Mouse (Mus musculus) neural tube, embryonic 14.5 days (tissue): ENCODE results near the gene Ahdc1. TPM values are rescaled to one million over a fixed set of nuclear protein-coding genes. Genes with fewer than 3 reads are reported as not detected.
A peak's percentile ranks its signal among the peaks of the same experiment; 100 is the strongest.

ENCODE experiments used
- ATAC-seq: fragments of 200-750 bp; cut with Nextera tagmentation; 2 replicates; pipeline ENCODE4 v1.8.0; 2017; ENCODE audit warnings: low read depth, mild to moderate bottlenecking, moderate TSS enrichment, moderate library complexity
- H3K27ac ChIP-seq: fragments of 300-500 bp; sonication (generic); 2 replicates; pipeline ENCODE4 v1.5.1; 2014; ENCODE audit warnings: low read depth, mild to moderate bottlenecking, control low read depth, low read length, moderate library complexity, mixed read lengths
- H3K27me3 ChIP-seq: fragments of 300-500 bp; sonication (generic); 2 replicates; pipeline ENCODE4 v1.6.1; 2014; ENCODE audit warnings: low read length; ENCODE audit not compliant: control insufficient read depth, insufficient read depth
- H3K36me3 ChIP-seq: fragments of 300-500 bp; sonication (generic); 2 replicates; pipeline ENCODE4 v1.6.1; 2014; ENCODE audit warnings: low read length, mixed read lengths; ENCODE audit not compliant: control insufficient read depth, insufficient read depth
- H3K4me1 ChIP-seq: fragments of 300-500 bp; sonication (generic); 2 replicates; pipeline ENCODE4 v1.6.1; 2014; ENCODE audit warnings: low read length; ENCODE audit not compliant: control insufficient read depth, insufficient read depth
- H3K4me2 ChIP-seq: fragments of 300-500 bp; sonication (generic); 2 replicates; pipeline ENCODE4 v1.6.1; 2014; ENCODE audit warnings: mild to moderate bottlenecking, low read depth, low read length, control low read depth
- H3K4me3 ChIP-seq: fragments of 300-500 bp; sonication (generic); 2 replicates; pipeline ENCODE4 v1.5.1; 2014; ENCODE audit warnings: low read depth, low read length, control low read depth, mixed read lengths
- H3K9ac ChIP-seq: fragments of 300-500 bp; sonication (generic); replicated peaks from 2 replicates; pipeline ENCODE4 v1.6.1; 2014; ENCODE audit warnings: low read depth, mild to moderate bottlenecking, control low read depth, low read length, mixed read lengths
- H3K9me3 ChIP-seq: fragments of 300-500 bp; sonication (generic); 2 replicates; pipeline ENCODE4 v1.6.1; 2016; ENCODE audit warnings: low read length; ENCODE audit not compliant: control insufficient read depth
- WGBS: fragments of 180-500 bp; shearing (Covaris S2); extraction: QIAGEN DNeasy Blood & Tissue Kit; methylation state at CpG from one replicate; pipeline ENCODE4 v1.1.7; 2014; 5-methylcytosine and 5-hydroxymethylcytosine counted together
- polyA plus RNA-seq: library from polyadenylated mRNA; unstranded; fragments of >200 nt; fragmentation: Nextera tagmentation; extraction: Ambion mirVana; gene quantifications from 2 replicates; pipeline ENCODE4 v1.2.1, GENCODE M21; 2014

The Ahdc1 gene
- polyA plus RNA-seq, 1 experiment from 2014 or later, result 13.1 TPM

- Histone ChIP-seq H3K9ac (peak overlapping the region; percentile 99), H3K36me3 (no peaks in the 10 kb centered on the region), H3K4me3 (peak overlapping the region; percentile 99), H3K4me1 (peaks cover 38% of the 10 kb centered on the region), H3K4me2 (peak overlapping the region; percentile 92), H3K27me3 (no peaks in the 10 kb centered on the region), H3K27ac (no peak overlapping the region), H3K9me3 (no peaks in the 10 kb centered on the region)
- no peak for ATAC-seq
- 22% methylated on average over 5 of the region's 5 CpGs for WGBS
Measured at GRCm38 (mm10) chr4:133014088-133014487, 3.0 kb downstream of the Ahdc1 start.

DNA sequence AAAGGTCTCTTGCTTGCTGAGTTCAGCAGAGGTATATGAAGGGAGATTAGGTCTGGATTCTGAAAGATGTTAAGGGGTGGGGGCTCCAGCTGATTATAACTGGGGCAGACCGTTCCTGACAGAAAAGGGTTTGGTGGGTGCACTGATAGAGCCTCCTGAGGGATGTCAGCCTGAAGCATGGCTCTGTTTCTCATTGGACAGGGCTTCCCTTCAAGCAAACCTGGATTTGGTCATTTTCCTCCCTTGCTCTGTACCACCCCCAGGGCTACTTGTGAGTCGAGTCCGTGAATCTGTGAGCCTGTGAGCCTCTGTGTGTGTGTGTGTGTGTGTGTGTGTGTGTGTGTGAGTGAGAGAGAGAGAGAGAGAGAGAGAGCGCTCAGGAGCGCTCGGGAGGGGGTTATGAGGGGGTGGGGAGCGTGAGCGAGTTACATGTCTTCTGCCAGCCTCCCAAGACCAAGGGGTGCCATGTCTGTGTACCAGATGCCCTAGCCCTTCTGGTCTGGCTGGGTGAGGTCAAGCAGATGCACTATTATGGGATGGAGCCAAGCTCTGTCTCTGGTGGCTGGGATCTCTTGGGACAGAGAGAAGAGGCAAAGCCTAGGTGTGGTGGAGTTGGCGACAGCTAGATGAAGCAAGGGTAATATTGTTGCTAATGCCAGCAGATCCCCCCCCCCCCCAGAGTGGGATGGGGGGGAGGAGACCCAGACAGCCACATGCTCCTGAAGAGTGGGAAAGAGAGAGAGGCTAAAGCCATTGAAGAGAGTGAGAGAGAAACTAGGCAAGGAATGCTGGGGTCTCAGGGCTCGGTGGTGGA is 4.0 kb downstream of the Ahdc1 start:
- Histone ChIP-seq H3K4me1 (peaks cover 40% of the 10 kb centered on the region), H3K9ac (0 out of 2 replicates have a peak overlapping the region, but pooled peaks have one; percentile 3)
- 25% methylated on average over 10 of the region's 10 CpGs for WGBS

DNA sequence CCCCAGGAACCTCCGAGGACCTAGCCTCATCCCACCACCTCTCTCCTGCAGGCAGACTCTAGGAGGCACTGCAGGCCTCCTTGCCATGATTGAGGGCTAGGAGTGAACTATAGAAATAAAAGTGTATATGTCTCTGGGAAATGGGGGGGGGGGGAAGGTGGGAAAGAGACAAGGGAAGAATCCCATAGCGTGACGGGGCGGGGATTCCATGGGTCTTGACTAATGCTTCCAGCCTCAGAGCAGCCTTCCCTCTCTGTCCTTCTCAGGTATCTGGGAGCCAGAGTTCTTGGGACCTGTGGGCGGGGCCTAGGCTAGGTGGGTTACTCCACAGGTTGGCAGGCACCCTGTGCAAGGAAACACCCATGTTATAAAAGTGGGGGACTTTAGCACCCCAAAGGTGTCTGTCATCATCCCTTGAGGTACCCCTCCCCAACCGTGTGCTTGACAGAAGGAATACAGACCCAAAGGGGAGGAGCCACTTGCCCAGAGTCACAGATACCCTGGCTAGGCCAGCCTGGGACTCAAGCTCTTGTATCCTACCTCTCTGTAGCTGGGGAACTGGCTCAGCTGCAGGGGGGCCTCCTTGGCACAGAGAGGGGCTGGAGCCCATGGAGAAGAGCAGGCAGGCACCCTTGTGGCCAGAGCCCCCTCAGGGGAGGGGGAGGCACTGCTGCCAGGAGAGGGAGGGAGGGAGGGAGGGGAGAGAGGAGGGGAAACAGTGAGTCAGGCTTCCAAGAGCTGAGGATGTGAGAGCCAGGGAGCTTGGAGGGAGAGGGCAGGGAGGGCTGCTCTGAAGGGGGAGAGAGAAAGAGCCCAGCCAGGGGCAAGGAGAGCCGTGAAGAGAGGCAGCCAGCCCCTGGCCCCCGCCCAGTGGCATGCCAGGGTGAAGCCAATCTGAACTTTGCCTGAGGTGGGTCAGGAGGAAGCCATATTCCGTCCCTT is 4.9 kb downstream of the Ahdc1 start:
- Histone ChIP-seq H3K4me1 (peaks cover 49% of the 10 kb centered on the region), H3K9me3 (no peaks in the 10 kb centered on the region), H3K4me3 (no peak overlapping the region), H3K27ac (no peak overlapping the region), H3K36me3 (no peaks in the 10 kb centered on the region), H3K4me2 (peak overlapping the region; percentile 92), H3K27me3 (no peaks in the 10 kb centered on the region), H3K9ac (0 out of 2 replicates have a peak overlapping the region, but pooled peaks have one; percentile 12)
- 39% methylated on average over 9 of the region's 9 CpGs for WGBS
- ATAC-seq, result 0 out of 2 replicates have a peak, but pooled peaks have one; percentile 7

More for the DNA sequence above, 4.0 kb downstream of the Ahdc1 start:
- Histone ChIP-seq H3K4me3 (peak overlapping the region; percentile 99; the same call in 1 of the 2 replicates), H3K36me3 (no peaks in the 10 kb centered on the region), H3K9me3 (no peaks in the 10 kb centered on the region), H3K27me3 (no peaks in the 10 kb centered on the region), H3K4me2 (peak overlapping the region; percentile 92), H3K27ac (peak overlapping the region; percentile 5; the same call in 1 of the 2 replicates)
- no peak for ATAC-seq

GRCm38 (mm10) chr4:133016677-133017415 is 5.8 kb downstream of the Ahdc1 start:
- WGBS, result 51% methylated on average over 4 of the region's 4 CpGs
- Histone ChIP-seq H3K36me3 (no peaks in the 10 kb centered on the region), H3K9me3 (no peaks in the 10 kb centered on the region), H3K27ac (no peak overlapping the region), H3K4me2 (0 out of 2 replicates have a peak overlapping the region, but pooled peaks have one; percentile 92), H3K9ac (no peak overlapping the region), H3K27me3 (no peaks in the 10 kb centered on the region), H3K4me3 (no peak overlapping the region), H3K4me1 (peaks cover 58% of the 10 kb centered on the region)
- ATAC-seq, result no peak

DNA sequence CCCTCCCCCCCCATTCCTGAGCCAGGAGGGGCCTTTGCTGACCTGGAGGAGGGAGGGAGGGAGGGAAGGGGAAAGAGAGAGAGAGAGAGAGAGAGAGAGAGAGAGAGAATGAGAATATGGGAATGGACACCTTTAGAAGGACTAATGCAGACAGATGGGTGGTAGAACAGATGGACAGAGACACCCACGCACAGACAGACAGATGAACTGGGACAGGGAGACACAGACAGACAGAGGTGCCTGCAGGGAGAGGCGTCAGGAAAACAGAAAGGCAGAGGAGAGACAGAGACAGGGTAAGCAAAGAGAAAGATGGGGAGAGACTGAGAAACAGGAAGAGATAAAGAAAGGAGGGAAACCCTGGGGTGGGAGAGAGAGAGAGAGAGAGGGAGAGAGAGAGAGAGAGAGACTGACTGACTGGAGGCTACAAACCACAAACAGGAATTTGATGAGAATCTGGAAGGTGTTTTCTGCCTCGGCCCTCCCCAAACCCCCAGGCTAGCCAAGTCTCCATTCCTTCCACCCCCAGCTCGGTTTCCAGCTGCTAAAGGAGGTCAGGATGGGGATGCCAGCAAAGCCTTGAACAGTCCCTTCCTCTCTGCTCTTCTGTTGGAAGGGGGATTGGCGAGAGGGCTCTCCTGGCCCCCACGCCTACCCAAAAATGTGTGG is 6.7 kb downstream of the Ahdc1 start:
- no peaks in the 10 kb centered on the region for H3K9me3 ChIP-seq
- no peak overlapping the region for H3K4me2 ChIP-seq
- ATAC-seq, result no peak
- H3K9ac ChIP-seq, result no peak overlapping the region
- H3K4me1 ChIP-seq, result peaks cover 66% of the 10 kb centered on the region
- no peaks in the 10 kb centered on the region for H3K36me3 ChIP-seq
- no peak overlapping the region for H3K4me3 ChIP-seq
- no peak overlapping the region for H3K27ac ChIP-seq
- 69% methylated on average over 6 of the region's 6 CpGs for WGBS
- H3K27me3 ChIP-seq, result no peaks in the 10 kb centered on the region

- no peak for ATAC-seq
- 86% methylated on average over 3 of the region's 3 CpGs for WGBS
- no peak overlapping the region for H3K9ac ChIP-seq
- no peak overlapping the region for H3K4me3 ChIP-seq
- no peaks in the 10 kb centered on the region for H3K9me3 ChIP-seq
- no peak overlapping the region for H3K27ac ChIP-seq
- H3K36me3 ChIP-seq, result no peaks in the 10 kb centered on the region
- H3K27me3 ChIP-seq, result no peaks in the 10 kb centered on the region
- H3K4me2 ChIP-seq, result no peak overlapping the region
- H3K4me1 ChIP-seq, result peaks cover 72% of the 10 kb centered on the region
Measured at GRCm38 (mm10) chr4:133018263-133018798, 7.3 kb downstream of the Ahdc1 start.

DNA sequence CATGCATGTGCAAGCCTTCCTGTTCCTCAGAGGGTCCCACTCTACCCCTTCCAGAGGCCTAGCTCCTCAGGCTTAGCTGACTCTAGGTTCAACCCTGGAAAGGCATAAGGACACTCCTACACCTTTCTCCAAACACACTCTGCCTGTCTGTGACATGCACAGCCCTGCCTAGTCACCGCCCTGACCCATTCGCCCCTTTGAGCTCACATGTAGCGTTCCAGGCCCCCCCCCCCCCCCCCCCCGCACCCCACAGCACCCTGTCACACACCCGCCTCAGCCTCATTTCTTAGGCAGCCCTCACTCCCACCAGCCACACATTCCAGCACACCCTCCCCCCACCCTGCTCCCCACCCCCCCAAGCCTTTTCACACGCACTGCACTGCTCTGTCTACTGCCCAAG is 9.7 kb downstream of the Ahdc1 start:
- no peak overlapping the region for H3K4me3 ChIP-seq
- peaks cover 75% of the 10 kb centered on the region for H3K4me1 ChIP-seq
- peak overlapping the region; percentile 69; the same call in 1 of the 2 replicates for H3K27ac ChIP-seq
- H3K9ac ChIP-seq, result no peak overlapping the region
- H3K36me3 ChIP-seq, result no peaks in the 10 kb centered on the region
- no peaks in the 10 kb centered on the region for H3K27me3 ChIP-seq
- H3K4me2 ChIP-seq, result no peak overlapping the region
- ATAC-seq, result no peak
- H3K9me3 ChIP-seq, result no peaks in the 10 kb centered on the region
- WGBS, result 21% methylated on average over 5 of the region's 6 CpGs

GRCm38 (mm10) chr4:133021181-133021671 is 10.2 kb downstream of the Ahdc1 start:
- peak overlapping the region; percentile 69; the same call in 1 of the 2 replicates for H3K27ac ChIP-seq
- no peaks in the 10 kb centered on the region for H3K9me3 ChIP-seq
- ATAC-seq, result no peak
- H3K4me1 ChIP-seq, result peaks cover 77% of the 10 kb centered on the region
- peak overlapping the region; percentile 34; the same call in 1 of the 2 replicates for H3K9ac ChIP-seq
- no peaks in the 10 kb centered on the region for H3K36me3 ChIP-seq
- no peak overlapping the region for H3K4me3 ChIP-seq
- 4% methylated on average over 9 of the region's 9 CpGs for WGBS
- H3K4me2 ChIP-seq, result peak overlapping the region; percentile 34
- H3K27me3 ChIP-seq, result no peaks in the 10 kb centered on the region
